Mouse (Mus musculus) hindlimb bud, embryonic 11.5 days (tissue): ENCODE measurements around the gene Atad1.
"Not testable (repeated sequence)": the region's sequence is repeated elsewhere in the genome, so short reads cannot be mapped to it uniquely, and the experiment has no call there.

Experiments
- DNase-seq: peaks from one replicate; pipeline ENCODE4 v3.0.0-alpha.2; 2012; ENCODE audit warnings: low read depth, low spot score; ENCODE audit errors: extremely low spot score

Atad1 gene

DNA sequence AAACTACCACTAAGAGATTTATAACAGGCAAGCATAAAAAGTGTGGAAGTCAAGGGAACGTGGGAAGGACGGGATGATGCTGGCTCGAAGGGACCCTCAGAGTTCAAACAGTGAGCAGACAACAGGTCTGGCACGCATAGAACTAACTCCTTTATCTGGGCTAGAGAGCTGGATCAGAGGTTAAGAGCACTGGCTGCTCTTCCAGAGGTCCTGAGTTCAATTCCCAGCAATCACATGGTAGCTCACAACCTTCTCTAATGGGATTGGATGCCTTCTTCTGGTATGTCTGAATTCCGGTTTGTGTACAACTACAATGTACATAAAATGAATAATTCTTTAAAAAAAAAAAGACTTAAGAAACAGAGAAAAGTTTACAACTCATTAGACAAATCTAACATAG lies 56.5 kb downstream of the Atad1 start:
- no peak for DNase-seq

DNA sequence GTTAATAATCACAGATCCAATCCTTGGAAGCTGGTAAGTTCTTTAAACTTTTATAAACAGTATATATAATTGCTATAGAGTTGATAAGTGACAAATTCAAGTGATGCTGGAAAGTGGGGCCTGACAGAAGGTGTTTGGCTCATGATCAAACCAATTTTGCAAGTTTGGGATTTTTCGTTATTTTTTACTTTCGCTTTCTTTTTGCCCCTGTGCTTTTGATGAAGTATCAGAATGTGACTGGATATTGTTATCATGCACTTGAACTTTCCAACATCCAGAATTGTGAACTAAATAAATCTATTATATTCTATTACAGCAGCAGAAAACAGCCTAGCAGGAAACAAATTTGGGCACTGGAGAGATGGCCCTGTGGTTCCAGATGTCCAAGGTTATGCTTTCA lies 58.7 kb downstream of the Atad1 start:
- no peak for DNase-seq

DNA sequence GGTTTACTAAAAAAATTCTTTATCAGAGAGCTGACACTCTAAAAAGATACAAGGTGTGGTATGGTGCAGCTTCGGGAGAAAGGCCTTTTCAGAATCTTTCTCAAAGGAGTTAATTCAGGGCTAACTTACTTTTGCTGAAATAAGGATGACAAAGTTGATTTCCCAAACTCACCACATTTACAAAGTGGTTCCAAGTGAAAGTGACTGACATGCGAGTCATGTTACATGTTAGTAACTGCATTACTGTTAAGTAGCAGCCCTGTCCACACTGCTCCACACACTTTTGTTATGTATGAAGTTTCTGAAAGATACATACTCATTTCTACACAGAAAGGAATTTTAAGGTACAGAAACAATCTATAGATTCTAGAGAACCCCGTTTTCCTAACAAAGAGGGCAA lies 63.8 kb downstream of the Atad1 start:
- DNase-seq, result no peak

DNA sequence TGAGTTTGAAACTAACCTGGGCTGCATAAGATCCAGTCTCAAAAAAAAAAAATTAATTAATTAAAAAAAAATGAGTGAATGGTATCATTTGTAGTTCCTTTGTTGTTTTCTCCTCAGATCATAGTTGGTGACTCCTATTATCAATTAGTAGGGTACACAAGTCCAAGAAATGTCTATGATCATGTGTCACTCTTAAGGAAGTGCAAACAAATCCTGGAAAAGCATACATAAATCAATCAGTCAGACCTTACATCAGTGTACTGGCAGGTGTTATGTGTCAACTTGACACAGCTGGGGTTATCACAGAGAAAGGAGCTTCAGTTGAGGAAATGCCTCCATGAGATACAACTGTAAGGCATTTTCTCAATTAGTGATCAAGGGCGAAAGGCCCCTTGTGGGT lies 71.8 kb downstream of the Atad1 start:
- DNase-seq, result not testable (repeated sequence)

DNA sequence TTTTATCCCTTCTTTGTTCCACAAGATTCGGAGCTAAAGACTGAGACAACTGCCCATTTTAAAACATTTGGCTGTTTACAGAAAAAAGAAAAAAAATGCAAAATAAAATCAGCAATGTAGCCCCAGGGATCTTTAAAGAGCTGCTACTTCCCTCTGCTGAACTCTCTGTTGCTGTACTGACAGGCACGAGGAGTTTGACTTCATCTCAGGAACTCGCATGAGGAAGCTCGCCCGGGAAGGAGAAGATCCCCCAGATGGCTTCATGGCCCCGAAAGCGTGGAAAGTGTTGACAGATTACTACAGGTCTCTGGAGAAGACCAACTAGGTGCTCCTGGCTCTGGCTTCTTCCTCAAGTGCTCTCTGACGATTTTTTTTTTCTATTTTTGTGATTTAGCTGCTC lies 74.3 kb downstream of the Atad1 start:
- no peak for DNase-seq

DNA sequence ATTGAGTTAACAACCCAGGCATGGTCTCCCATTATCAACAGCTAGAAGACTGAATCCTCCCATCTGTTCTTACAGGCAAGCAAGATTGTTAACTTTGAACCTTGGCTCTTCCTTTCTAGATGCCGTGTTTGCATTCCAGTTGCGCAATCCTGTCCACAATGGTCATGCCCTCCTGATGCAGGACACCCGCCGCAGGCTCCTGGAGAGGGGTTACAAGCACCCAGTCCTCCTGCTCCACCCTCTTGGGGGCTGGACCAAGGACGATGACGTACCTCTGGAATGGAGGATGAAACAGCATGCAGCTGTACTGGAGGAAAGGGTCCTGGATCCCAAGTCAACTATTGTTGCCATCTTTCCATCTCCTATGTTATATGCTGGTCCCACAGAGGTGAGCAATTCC lies 76.7 kb downstream of the Atad1 start:
- no peak for DNase-seq

DNA sequence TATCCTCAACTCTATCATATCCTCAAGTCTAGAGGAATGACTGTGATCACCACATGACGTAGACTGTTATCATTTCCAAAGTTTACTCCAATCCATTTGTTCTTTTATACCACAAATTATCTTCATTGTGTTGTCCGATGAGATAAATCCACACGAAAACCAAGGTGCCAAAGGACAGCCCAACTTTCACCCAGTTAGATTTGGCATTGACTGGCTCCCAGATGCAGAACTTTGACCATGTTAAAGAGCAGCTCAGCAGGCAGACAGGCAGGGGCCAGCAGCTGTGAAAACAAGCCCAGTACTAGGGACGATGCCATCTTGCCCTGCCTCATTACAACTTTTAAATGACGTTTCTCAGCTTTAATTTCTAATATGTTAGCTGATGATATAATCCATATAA lies 80.2 kb downstream of the Atad1 start:
- DNase-seq, result no peak

DNA sequence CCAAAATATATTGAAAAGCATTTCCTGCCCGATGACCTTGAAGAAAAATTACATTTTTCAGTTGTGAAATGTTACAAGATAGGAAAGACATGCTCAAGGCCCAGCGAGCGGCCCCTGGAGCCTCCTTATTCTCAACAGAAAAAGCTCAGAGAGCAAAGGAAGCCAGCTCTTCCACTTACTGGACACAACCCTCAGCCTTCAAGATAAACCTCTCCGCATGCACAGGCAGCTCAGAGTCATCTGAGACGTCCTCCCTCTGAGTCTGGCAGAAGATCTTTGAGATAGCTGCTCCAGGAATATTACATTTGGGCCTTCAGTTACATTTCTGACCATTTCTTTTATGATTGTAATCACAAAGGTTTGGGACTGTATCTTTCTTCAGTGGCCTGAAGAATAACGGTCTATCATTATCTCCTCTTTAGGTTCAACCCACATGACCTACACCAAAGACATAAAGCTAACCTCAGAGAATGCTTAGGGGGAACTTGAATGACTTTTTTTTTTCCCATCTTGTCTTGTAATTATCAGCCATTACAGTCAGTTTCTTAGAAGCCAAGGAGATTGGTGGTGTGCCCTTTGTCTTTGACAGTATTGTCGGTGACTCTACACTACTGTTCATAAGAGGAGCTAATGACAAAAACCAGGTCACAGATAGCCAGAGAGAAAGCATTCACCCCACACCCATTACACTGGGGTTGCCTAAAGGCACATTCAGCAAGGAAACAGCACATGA lies 85.8 kb downstream of the Atad1 start:
- DNase-seq, result no peak

DNA sequence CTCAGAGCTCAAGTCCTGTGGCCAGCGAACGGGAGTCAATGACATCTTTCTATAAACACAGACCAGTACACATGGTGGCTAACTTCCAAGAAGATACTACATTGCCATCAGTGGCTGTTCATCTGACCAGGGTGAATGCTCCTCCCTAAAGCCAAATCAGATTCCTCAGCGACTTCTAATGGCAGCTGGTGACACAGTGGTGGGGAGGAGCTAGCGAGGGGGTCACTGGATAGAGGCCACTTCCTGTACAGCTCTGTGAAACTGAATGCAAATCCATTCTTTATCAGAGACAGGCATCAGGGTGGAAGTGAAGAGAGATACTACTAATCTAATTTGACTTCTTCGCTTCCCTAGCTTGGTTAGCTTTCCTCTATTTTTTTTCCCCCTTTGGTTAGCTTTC lies 86.5 kb downstream of the Atad1 start:
- DNase-seq, result no peak

DNA sequence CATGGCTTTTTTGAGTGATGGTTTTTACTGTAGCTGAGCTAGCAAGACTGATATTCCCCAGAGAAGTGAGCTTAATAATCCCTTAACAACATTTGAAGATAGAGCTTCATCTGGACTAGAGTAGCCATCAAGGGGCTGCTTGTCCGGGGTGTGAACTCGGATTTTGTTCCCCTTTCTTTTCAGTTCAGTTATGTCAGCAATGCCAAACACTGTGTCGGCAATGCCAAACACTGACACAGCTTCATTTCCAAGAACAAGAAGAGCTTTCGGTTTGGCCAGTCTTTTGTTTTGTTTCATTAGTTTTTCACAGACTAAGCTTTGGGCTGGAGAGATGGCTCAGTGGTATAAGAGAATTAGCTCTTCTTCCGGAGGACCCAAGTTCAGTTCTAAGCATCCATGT lies 88.5 kb downstream of the Atad1 start:
- no peak for DNase-seq

DNA sequence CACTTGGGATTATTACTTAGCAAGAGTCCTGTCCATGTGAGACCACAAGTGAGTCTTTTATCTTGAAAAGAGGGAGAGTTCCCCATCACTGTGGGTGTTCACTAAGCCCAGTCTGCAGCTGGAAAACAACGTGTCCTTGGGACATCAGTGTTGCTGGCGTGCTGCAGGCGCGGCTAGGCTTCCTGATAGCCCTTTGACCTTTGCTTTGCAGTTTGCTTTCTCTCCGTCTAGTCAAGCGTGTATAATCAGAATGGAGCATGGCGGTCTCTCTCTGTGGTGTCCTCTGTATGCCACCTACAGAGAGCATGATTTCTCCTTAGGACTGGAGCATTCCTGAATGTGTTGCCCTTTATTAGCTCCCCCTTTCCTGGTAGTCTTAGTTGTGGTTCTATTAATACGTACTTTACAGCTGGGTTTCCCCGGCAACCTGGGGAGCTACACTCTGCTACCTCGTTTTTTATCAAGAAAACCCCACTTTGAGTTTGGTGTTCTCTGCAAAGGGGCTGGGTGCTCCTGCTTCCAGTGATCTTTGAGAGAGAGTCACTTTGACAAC lies 91.5 kb downstream of the Atad1 start:
- no peak for DNase-seq

DNA sequence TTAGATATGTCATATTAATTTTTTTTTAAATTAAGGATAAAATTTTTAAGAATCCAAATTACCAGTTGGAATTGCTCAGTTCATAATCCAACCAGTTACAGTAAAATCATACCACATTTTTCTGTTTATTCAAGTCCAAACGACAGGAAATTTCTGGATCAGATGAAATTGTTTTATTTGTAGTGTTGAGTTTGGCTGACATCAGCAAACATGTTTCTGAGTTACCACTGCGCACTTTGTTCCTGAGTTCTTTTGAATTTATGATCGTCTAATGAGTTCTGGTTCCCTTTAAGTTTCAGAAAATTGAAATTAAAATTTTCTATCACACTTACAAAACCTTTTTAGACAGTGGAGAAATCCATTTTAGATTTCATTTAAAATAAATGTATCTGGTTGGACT lies 93.2 kb downstream of the Atad1 start:
- DNase-seq, result no peak

DNA sequence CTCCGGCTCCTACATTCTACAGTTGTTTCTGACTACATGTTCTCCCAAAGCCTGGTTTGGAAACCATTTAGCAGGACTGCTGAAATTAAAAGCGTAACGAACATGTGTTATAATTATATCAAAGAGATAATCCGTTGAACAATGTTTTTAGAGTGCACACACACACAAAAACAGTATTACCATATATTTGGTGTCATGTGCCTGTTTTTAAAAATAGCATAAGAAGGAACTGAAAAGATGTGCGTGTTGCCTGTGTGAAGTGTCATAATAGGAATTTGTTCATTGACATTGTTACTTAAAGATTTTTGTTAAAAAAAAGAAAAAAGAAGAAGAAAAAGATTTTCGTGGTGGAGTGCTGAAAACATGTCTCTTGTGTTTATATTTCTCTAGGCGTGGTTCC lies 93.6 kb downstream of the Atad1 start:
- DNase-seq, result no peak

DNA sequence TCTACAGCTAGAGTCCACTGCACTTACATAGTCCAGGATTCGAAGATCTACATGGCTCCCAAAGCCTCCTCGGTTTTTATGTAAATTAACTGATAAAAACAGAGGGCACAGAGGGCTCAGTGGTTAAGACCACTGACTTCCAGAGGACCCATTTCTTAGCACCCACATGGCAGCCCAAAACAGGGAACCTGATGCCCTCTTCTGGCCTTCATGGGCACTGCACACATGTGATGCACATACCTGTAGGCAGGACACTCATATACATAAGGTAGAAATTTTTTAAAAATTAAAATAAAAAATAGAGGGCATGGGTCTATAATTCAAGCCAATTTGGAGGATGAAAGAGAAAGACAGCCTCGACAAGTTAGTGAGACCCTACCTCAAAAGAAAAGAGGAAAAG lies 95.9 kb downstream of the Atad1 start:
- no peak for DNase-seq

DNA sequence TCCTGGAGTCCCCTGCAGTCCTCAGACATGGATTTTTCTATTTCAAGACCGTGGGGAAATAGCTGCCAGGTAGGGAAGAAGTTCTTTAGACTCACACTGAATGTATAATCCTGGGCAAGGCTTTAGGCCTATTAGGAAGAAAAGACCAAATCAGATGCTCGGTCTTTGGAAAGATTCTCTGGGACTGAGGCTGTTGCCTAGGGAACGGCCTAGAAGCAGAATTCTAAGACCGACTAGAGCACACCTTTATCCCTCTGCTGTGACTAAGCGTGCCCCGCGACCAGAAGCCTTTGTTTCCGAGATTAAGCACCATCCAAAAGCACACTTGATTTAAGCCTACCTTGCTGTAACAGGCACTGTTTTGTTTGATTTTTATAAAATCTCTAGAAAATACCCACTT lies 97.6 kb downstream of the Atad1 start:
- DNase-seq, result no peak

DNA sequence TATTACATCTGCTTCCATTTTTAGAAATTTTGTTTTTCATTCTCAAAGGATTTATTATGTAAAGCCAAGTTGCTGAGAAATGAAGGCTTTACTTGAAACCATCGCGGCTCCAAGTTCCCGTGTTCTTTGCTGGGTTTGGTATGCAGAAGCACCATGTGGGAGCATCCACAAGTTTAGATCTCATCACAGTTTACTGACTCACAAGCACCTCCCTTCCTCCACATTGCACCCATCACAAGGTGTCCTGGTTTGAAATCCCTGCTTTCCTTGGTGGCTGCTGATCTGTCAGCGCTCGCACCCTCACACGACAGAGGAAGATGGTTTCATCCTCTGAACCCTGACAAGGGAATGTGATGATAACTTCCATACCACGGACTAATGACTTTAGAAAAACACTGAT lies 98.1 kb downstream of the Atad1 start:
- no peak for DNase-seq

DNA sequence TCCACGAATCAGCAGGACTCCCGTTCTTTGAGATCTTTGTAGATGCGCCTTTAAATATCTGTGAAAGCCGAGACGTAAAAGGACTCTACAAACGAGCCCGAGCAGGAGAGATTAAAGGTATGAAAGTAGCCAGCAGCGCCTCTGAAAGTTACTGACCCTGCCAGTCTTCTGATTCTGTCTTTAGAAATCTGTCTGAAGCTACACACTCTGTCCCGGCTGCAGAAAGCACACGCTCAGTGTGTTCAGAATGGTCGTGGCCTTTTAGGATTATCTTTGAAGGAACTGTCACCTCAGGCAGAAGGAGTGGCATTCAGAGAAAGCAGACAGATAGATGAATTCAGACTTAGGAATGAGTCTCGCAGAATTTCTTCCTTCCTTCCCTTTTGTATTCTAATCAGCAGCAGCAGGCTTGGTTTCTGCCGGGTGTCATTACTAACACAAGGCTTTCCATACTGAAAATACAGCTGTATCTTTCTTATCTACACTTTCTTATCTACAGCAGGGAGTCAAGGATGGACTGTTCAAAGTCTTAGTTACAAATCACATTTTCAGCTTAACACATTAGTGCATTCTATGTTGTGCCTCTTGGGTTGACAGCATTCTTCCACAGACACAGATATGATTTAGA lies 101.2 kb downstream of the Atad1 start:
- DNase-seq, result no peak

DNA sequence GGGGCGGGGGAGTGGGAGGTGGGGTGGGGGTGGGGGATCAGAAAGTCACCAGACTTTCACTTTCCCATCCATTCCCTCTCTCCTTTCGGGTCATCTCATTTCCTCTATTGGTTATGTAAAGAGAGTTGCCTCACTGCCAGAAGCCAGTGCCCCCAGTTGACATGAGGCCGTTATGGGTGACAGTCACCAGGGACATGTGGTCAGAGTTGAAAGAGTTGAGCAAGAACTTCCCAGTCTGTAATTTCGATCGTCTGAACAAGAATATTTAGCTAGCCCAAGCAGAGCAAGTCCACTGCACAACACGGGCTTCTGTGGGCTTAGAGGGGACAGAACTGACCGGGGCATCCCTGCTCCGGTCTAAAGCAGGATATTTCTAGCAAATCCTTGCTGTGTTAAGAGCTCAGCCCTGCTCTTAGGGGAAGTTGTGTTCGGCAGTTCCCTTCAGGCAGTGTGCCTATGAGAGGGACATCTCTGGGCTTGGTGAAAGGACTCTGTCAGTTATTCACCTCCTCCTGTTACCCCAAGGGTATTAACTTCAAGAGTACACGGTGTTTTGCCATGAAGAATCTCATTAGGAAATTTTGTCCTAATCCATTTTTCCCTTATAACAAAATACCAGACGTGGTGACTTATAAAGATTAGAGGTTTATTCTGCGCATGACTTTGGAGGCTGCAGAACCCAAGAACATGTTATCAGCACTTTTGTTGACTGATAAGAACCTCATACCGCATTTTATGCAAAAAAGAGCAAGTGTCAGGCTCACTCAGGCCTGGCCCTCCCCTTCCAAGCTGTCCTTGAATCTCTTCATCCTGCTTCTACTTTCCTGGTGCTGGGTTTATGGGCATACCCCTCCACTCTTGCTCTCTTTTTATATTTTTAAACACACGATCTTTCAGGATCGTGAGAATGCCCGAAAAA lies 102.0 kb downstream of the Atad1 start:
- DNase-seq, result no peak

DNA sequence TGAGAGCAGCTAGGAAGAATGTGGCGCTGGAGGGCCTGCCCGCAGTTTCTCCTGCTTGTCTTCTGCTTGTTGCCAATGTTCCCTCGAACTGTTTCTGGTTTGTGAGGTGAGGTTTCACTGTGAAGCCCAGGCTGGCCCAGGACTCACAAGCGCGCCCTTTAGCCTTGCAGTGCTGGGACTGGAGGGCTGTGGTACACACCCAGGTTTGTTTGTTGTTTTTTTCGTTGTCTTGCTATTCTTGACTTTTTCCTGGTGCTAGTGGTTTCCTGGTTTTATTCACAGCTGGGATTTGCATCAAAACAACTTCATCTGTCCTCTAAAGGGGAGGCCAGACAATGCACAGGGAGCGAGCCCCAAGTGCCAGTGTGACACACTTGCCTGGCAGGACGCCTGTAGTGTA lies 104.7 kb downstream of the Atad1 start:
- DNase-seq, result no peak

DNA sequence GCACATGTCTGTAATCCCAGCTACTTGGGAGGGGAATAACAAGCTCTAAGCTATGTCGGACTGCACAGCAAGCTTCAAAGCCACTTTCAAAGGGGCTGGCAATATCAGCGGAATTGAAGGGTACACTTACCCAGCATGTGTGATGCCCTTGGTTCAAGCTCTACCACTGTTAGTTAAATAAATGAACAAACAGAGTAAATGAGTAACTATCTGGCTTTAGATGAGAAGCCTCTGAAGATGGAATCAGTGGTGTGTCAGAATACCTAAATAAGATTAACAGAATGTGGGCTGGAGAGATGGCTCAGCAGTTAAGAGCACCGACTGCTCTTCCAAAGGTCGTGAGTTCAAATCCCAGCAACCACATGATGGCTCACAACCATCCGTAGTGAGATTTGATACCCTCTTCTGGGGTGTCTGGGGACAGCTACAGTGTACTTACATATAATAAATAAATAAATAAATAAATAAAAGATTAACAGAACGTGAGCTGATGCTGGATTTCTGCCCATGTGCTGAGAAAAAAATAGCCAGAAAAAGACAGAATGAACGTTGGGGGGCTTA lies 110.9 kb downstream of the Atad1 start:
- no peak for DNase-seq

DNA sequence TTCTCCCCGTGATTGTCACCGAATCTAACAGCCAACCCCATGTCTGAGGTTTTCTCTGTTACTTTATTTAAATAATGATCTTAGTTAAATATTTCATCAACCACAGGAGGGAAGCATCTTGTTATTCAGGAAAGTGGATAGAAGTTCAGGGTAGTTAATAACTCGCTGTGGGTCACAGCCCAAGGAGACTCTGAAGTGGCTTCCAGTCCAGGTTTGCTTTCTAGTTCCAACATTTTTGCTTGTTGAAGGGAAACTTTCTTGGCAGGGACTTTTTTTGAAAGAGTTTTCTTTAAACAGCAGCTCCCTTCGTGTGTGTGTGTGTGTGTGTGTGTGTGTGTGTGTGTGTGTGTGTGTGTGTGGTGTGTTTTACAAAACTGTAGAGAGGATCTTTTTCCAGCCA lies 112.0 kb downstream of the Atad1 start:
- DNase-seq, result no peak
